Mouse (Mus musculus): ENCODE results near the gene Prickle4.

DNA sequence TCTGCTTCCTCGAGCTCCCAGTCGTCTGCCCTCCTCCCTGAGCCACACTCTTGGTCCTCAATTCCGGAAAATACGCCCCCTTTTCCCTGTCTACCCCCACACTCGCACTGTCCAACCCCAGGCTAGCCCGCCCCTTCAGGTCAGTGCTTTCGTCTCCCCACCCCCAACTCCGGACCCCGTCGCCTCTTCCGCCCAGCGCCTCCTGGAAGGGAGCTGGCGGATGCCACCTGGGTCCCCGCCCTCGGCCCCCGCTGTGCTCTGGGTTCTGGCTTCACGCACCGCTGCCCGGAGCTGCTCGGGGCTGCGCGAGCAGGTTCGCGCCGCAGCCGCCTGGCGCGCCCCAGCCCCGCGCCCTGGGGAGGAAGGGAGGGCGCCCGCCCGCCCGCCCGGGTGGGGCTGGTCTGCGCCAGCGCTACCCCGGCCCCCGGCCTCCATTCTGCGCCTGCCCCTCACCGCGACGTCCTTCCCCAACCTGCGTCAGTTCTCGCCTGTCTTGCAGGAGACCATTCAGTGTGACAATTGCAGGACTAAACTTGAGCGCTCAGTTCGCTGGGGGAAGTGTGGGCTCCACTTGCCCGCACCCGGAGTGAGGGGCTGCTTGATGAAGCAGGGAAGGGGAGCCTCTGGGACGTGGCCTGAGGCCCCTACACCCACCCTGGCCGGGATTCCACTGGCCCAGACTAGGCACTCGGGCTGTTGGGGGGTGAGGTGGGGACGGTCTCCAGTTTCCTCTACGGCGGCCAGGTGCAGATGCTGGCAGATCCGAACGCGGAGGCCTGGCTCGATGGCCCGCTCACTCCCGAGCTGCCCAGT, 43.7 kb upstream of the Prickle4 start:
- TF ChIP-seq CTCF (conservative IDR thresholded peaks at IDR 0.05; ENCODE audit: insufficient read depth, insufficient read length, low read depth, low read length) (no peak), POLR2A (IDR thresholded peaks at IDR 0.05; ENCODE audit: low read depth, low read length) (no peak)

All from kidney, adult 2 months (tissue).